Mouse (Mus musculus) embryonic fibroblast, embryonic 13.5 days (primary cell): ENCODE measurements around the gene Mmp25.

Experiments
- CTCF ChIP-seq: IDR thresholded peaks from 2 replicates; pipeline ENCODE4 v1.5.1; 2011; ENCODE audit warnings: mild to moderate bottlenecking, control low read depth, low read length, moderate library complexity, borderline replicate concordance; ENCODE audit not compliant: insufficient read depth
- POLR2A ChIP-seq: IDR thresholded peaks from 2 replicates; pipeline ENCODE4 v1.6.1; 2011; ENCODE audit warnings: low read depth, mild to moderate bottlenecking, control low read depth, low read length, moderate library complexity

DNA sequence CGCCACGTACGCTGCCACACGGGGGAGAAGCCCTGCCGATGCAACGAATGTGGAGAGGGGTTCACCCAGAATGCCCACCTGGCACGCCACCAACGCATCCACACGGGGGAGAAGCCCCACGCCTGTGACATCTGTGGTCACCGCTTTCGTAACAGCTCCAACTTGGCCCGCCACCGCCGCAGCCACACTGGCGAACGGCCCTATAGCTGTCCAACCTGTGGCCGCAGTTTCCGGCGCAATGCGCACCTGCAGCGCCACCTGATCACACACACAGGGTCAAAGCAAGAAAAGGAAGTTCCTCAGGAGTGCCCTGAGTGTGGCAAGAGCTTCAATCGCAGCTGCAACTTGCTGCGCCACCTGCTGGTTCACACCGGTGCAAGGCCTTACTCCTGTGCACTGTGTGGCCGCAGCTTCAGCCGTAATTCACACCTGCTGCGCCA, 34.7 kb downstream of the Mmp25 start:
- TF ChIP-seq CTCF (peak; percentile 95), POLR2A (no peak)
